Comparison of ENCODE assay signal across 9 mouse cellular contexts in genomic region chr1:134368777-134369337, GRCm38 (mm10). TPM values are rescaled to one million over a fixed set of nuclear protein-coding genes. Genes with fewer than 3 reads are reported as not detected.
A peak's percentile ranks its signal among the peaks of the same experiment; 100 is the strongest.
DNase-seq lines count a peak whose midpoint lies in the region; ATAC-seq and TF ChIP-seq lines count a peak whose summit lies in the region.
"Had no signal": no experiment of that assay in that cellular context is flagged by ENCODE, and none has a peak within 500 bp of the region (broad histone marks: within the 10 kb centered on the region; RNA-seq: fewer than 3 reads in every experiment).

No protein-coding gene starts in this region.

- no peaks in the 10 kb centered on the region for H3K27me3 ChIP-seq in forebrain, postnatal 0 days (ENCODE audit: insufficient read depth, low read length)
- H3K27me3 ChIP-seq in forebrain, embryonic 16.5 days (replicated peaks; ENCODE audit: control insufficient read depth, insufficient read depth, low read length) = no peaks in the 10 kb centered on the region

- no peaks in the 10 kb centered on the region for H3K4me1 ChIP-seq in forebrain, postnatal 0 days (ENCODE audit: insufficient read depth)
- H3K4me1 ChIP-seq in forebrain, embryonic 16.5 days (replicated peaks; ENCODE audit: control insufficient read depth, insufficient read depth, low read length) = no peaks in the 10 kb centered on the region

- no peak overlapping the region for H3K27ac ChIP-seq in forebrain, postnatal 0 days (ENCODE audit: low read depth, low read length)
- H3K27ac ChIP-seq in forebrain, embryonic 16.5 days (ENCODE audit: low read length) = no peak overlapping the region

- H3K4me2 ChIP-seq in forebrain, postnatal 0 days (ENCODE audit: low read depth) = no peak overlapping the region
- H3K4me2 ChIP-seq in forebrain, embryonic 16.5 days (ENCODE audit: low read length) = no peak overlapping the region

- no peaks in the 10 kb centered on the region for H3K36me3 ChIP-seq in forebrain, postnatal 0 days (ENCODE audit: insufficient read depth)
- H3K36me3 ChIP-seq in forebrain, embryonic 16.5 days (ENCODE audit: control insufficient read depth, insufficient read depth) = no peaks in the 10 kb centered on the region

- H3K9ac ChIP-seq in forebrain, postnatal 0 days = no peak overlapping the region
- no peak overlapping the region for H3K9ac ChIP-seq in forebrain, embryonic 16.5 days (replicated peaks; ENCODE audit: low read depth, low read length)

- no peaks in the 10 kb centered on the region for H3K9me3 ChIP-seq in forebrain, postnatal 0 days (ENCODE audit: low read length)
- 0 out of 2 replicates have a peak, but pooled peaks cover 2% of the 10 kb centered on the region for H3K9me3 ChIP-seq in forebrain, embryonic 16.5 days (ENCODE audit: control insufficient read depth, low read length)

- peak; percentile 64 for TF ChIP-seq CTCF in forebrain, postnatal 0 days (IDR thresholded peaks at IDR 0.05; ENCODE audit: low read depth)

- peak; percentile 72 for DNase-seq in forebrain, postnatal 0 days
- peak; percentile 67 to 74 for DNase-seq in B cell, adult 2 months
- peak; percentile 82 for DNase-seq in adrenal gland, postnatal 10 days
- DNase-seq in fibroblast of lung, adult 2 months (ENCODE audit: low read depth) = peak; percentile 36
- DNase-seq in layer of hippocampus, postnatal 10 days (ENCODE audit: low spot score in 2 of 2) = peak; percentile 75 to 78
- peak; percentile 29 for DNase-seq in mesoderm, embryonic 11.5 days (ENCODE audit: low read depth, low spot score)
- DNase-seq in testis, postnatal 10 days (ENCODE audit: low spot score) = peak; percentile 88

- ATAC-seq in forebrain, postnatal 0 days = peak; percentile 45; the same call in 1 of the 2 replicates
- ATAC-seq in forebrain, embryonic 16.5 days = no peak

- no peak overlapping the region for H3K4me3 ChIP-seq in forebrain, postnatal 0 days (ENCODE audit: low read depth, low read length)
- H3K4me3 ChIP-seq in forebrain, embryonic 16.5 days (replicated peaks; ENCODE audit: low read length) = no peak overlapping the region

- WGBS in forebrain, postnatal 0 days = 60% methylated on average over 9 of the region's 9 CpGs
- 55% methylated on average over 9 of the region's 9 CpGs for WGBS in forebrain, embryonic 16.5 days

RNA-seq across cellular contexts. Expression of gene Tmem183a, which starts 7.1 kb away (rescaled TPM):
- total RNA-seq in forebrain, postnatal 0 days (2014; rRNA removed) = 177 and 184 TPM in 2 replicates
- polyA plus RNA-seq in forebrain, postnatal 0 days (2015; fragmentation: Nextera tagmentation; extraction: Ambion mirVana) = 103 and 123 TPM in 2 replicates
- 150 and 151 TPM in 2 replicates for polyA plus RNA-seq in forebrain, embryonic 16.5 days (2015; fragmentation: Nextera tagmentation; extraction: Ambion mirVana)
- total RNA-seq in adrenal gland, postnatal 10 days (2021) = 10 to 100 TPM; 39.9 to 48.3 TPM
- total RNA-seq in layer of hippocampus, postnatal 10 days (2021) = 100 to 1,000 TPM in 1 of 2 experiments, 10 to 100 TPM in 1; 96.2 to 104 TPM

RNA-seq across cellular contexts. Expression of gene 4933406M09Rik, which starts 16.9 kb away (rescaled TPM):
- total RNA-seq in forebrain, postnatal 0 days (2014; rRNA removed) = not detected in 2 replicates
- polyA plus RNA-seq in forebrain, postnatal 0 days (2015; fragmentation: Nextera tagmentation; extraction: Ambion mirVana) = not detected in 2 replicates
- polyA plus RNA-seq in forebrain, embryonic 16.5 days (2015; fragmentation: Nextera tagmentation; extraction: Ambion mirVana) = not detected in 2 replicates
- not detected for total RNA-seq in adrenal gland, postnatal 10 days (2021)
- not detected for total RNA-seq in layer of hippocampus, postnatal 10 days (2021)
- total RNA-seq: layer of hippocampus, adult 18-20 months had no signal

RNA-seq across cellular contexts. Expression of gene Ppfia4, which starts 36.1 kb away (rescaled TPM):
- 26.9 and 31.9 TPM in 2 replicates for total RNA-seq in forebrain, postnatal 0 days (2014; rRNA removed)
- 12.7 and 17.5 TPM in 2 replicates for polyA plus RNA-seq in forebrain, postnatal 0 days (2015; fragmentation: Nextera tagmentation; extraction: Ambion mirVana)
- polyA plus RNA-seq in forebrain, embryonic 16.5 days (2015; fragmentation: Nextera tagmentation; extraction: Ambion mirVana) = 11.1 and 16.4 TPM in 2 replicates
- 1 to 10 TPM; 1.5 to 3.0 TPM for total RNA-seq in adrenal gland, postnatal 10 days (2021)
- total RNA-seq in layer of hippocampus, postnatal 10 days (2021) = 10 to 100 TPM; 84.9 to 97.0 TPM

RNA-seq across cellular contexts. Expression of gene Cyb5r1, which starts 36.5 kb away (rescaled TPM):
- 9.2 and 16.0 TPM in 2 replicates for total RNA-seq in forebrain, postnatal 0 days (2014; rRNA removed)
- polyA plus RNA-seq in forebrain, postnatal 0 days (2015; fragmentation: Nextera tagmentation; extraction: Ambion mirVana) = 9.5 and 14.5 TPM in 2 replicates
- 20.3 and 23.3 TPM in 2 replicates for polyA plus RNA-seq in forebrain, embryonic 16.5 days (2015; fragmentation: Nextera tagmentation; extraction: Ambion mirVana)
- total RNA-seq in adrenal gland, postnatal 10 days (2021) = 10 to 100 TPM; 21.0 to 33.0 TPM
- total RNA-seq in layer of hippocampus, postnatal 10 days (2021) = 10 to 100 TPM; 23.6 to 30.5 TPM

RNA-seq across cellular contexts. Expression of gene Adipor1, which starts 46.3 kb away (rescaled TPM):
- total RNA-seq in forebrain, postnatal 0 days (2014; rRNA removed) = 80.0 and 82.0 TPM in 2 replicates
- polyA plus RNA-seq in forebrain, postnatal 0 days (2015; fragmentation: Nextera tagmentation; extraction: Ambion mirVana) = 62.2 and 68.2 TPM in 2 replicates
- polyA plus RNA-seq in forebrain, embryonic 16.5 days (2015; fragmentation: Nextera tagmentation; extraction: Ambion mirVana) = 63.9 and 65.5 TPM in 2 replicates
- total RNA-seq in adrenal gland, postnatal 10 days (2021) = 100 to 1,000 TPM; 114 to 116 TPM
- 10 to 100 TPM; 60.6 to 63.8 TPM for total RNA-seq in layer of hippocampus, postnatal 10 days (2021)

Comparison
In these comparisons a context has a peak if more than half of its experiments do, and no peak if none do; other contexts are left out.
1. DNase-seq: peak in every context shown above with its lines; median percentile 88 in testis, postnatal 10 days; 82 in adrenal gland, postnatal 10 days; 76 in layer of hippocampus, postnatal 10 days; 72 in forebrain, postnatal 0 days; 70 in B cell, adult 2 months; 36 in fibroblast of lung, adult 2 months; 29 in mesoderm, embryonic 11.5 days.